ENCODE assay signal across 31 mouse cellular contexts in genomic region chr12:98683574-98683973, GRCm38 (mm10). TPM values are rescaled to one million over a fixed set of nuclear protein-coding genes. Genes with fewer than 3 reads are reported as not detected.
DNase-seq lines count a peak whose midpoint lies in the region; ATAC-seq and TF ChIP-seq lines count a peak whose summit lies in the region.
"Had no signal": no experiment of that assay in that cellular context is flagged by ENCODE, and none has a peak within 500 bp of the region (broad histone marks: within the 10 kb centered on the region; RNA-seq: fewer than 3 reads in every experiment).

No protein-coding gene starts in this region.

- no peak overlapping the region for H3K9ac ChIP-seq in heart, embryonic 11.5 days (ENCODE audit: low read depth, low read length)
- H3K9ac ChIP-seq in heart, embryonic 16.5 days (ENCODE audit: low read length): no peak overlapping the region
- H3K9ac ChIP-seq in kidney, postnatal 0 days (ENCODE audit: low read depth, low read length): no peak overlapping the region
- H3K9ac ChIP-seq: embryonic facial prominence, embryonic 15.5 days; forebrain, embryonic 12.5 days; forebrain, postnatal 0 days; hindbrain, embryonic 14.5 days; limb, embryonic 12.5 days; liver, embryonic 15.5 days; midbrain, embryonic 12.5 days; neural tube, embryonic 12.5 days had no signal

- ATAC-seq in heart, embryonic 11.5 days (replicated peaks; ENCODE audit: insufficient number of reproducible peaks, low FRiP score, low TSS enrichment): no peak
- no peak for ATAC-seq in heart, embryonic 16.5 days (replicated peaks; ENCODE audit: extremely low read depth, insufficient read depth, low FRiP score)
- no peak for ATAC-seq in kidney, postnatal 0 days (replicated peaks; ENCODE audit: low FRiP score, low read depth)
- ATAC-seq: forebrain, postnatal 0 days; intestine, postnatal 0 days had no signal

- H3K4me2 ChIP-seq in heart, embryonic 11.5 days: peak overlapping the region; percentile 55
- peak overlapping the region; percentile 9; the same call in 1 of the 2 replicates for H3K4me2 ChIP-seq in heart, embryonic 16.5 days (ENCODE audit: low read depth, low read length)
- no peak overlapping the region for H3K4me2 ChIP-seq in kidney, postnatal 0 days (ENCODE audit: low read length)
- H3K4me2 ChIP-seq: embryonic facial prominence, embryonic 15.5 days; forebrain, embryonic 12.5 days; hindbrain, embryonic 14.5 days; limb, embryonic 12.5 days; liver, embryonic 15.5 days; midbrain, embryonic 12.5 days; neural tube, embryonic 12.5 days had no signal

- H3K27ac ChIP-seq in heart, embryonic 11.5 days (ENCODE audit: low read depth, low read length): peak overlapping the region; percentile 66
- 0 out of 2 replicates have a peak overlapping the region, but pooled peaks have one; percentile 14 for H3K27ac ChIP-seq in heart, embryonic 16.5 days (ENCODE audit: low read length)
- no peak overlapping the region for H3K27ac ChIP-seq in kidney, postnatal 0 days
- peak overlapping the region; percentile 59 for H3K27ac ChIP-seq in testis, adult 2 months (ENCODE audit: control insufficient read depth, insufficient read depth, low read depth, low read length)
- H3K27ac ChIP-seq: embryonic facial prominence, embryonic 10.5 days; embryonic facial prominence, embryonic 15.5 days; forebrain, embryonic 12.5 days; hindbrain, embryonic 14.5 days; layer of hippocampus, adult 2 months; left cerebral cortex, adult 2 months; limb, embryonic 12.5 days; liver, embryonic 15.5 days; midbrain, embryonic 12.5 days; neural tube, embryonic 12.5 days; stomach, postnatal 0 days had no signal

- H3K36me3 ChIP-seq in heart, embryonic 11.5 days (ENCODE audit: control insufficient read depth, insufficient read depth, low read length): peaks cover 14% of the 10 kb centered on the region; the same call in 1 of the 2 replicates
- H3K36me3 ChIP-seq in heart, embryonic 16.5 days (ENCODE audit: control insufficient read depth, insufficient read depth): peaks cover 28% of the 10 kb centered on the region
- peaks cover 27% of the 10 kb centered on the region for H3K36me3 ChIP-seq in kidney, postnatal 0 days (ENCODE audit: insufficient read depth, low read length)
- H3K36me3 ChIP-seq in testis, adult 2 months (ENCODE audit: control insufficient read depth, insufficient read depth, low read length): peaks cover 1% of the 10 kb centered on the region; the same call in 1 of the 2 replicates

- no peak for TF ChIP-seq POLR2A in testis, adult 2 months (IDR thresholded peaks at IDR 0.05; ENCODE audit: control insufficient read depth, low read depth, low read length)

- no peak for TF ChIP-seq CTCF in kidney, postnatal 0 days (IDR thresholded peaks at IDR 0.05; ENCODE audit: low read depth)
- TF ChIP-seq CTCF in testis, adult 2 months (IDR thresholded peaks at IDR 0.05; ENCODE audit: control insufficient read depth, insufficient read depth, insufficient replicate concordance, low read depth, low read length): no peak

- intact Hi-C loops in heart, postnatal 25 days (cut with DNase I): no loop called here

- no peaks in the 10 kb centered on the region for H3K27me3 ChIP-seq in heart, embryonic 11.5 days (ENCODE audit: control insufficient read depth, insufficient read depth, low read length)
- no peaks in the 10 kb centered on the region for H3K27me3 ChIP-seq in heart, embryonic 16.5 days (ENCODE audit: control insufficient read depth, insufficient read depth, low read length)
- no peaks in the 10 kb centered on the region for H3K27me3 ChIP-seq in kidney, postnatal 0 days (ENCODE audit: insufficient read depth, low read length)
- no peaks in the 10 kb centered on the region for H3K27me3 ChIP-seq in testis, adult 2 months (ENCODE audit: control insufficient read depth, insufficient read depth, low read length)
- H3K27me3 ChIP-seq: embryonic facial prominence, embryonic 15.5 days; forebrain, embryonic 12.5 days; limb, embryonic 12.5 days; liver, embryonic 15.5 days; megakaryocyte, embryonic 14.5 days; midbrain, embryonic 12.5 days; neural tube, embryonic 12.5 days had no signal

- peak overlapping the region; percentile 12; the same call in 1 of the 2 replicates for H3K4me3 ChIP-seq in heart, embryonic 11.5 days (ENCODE audit: low read depth, low read length)
- H3K4me3 ChIP-seq in heart, embryonic 16.5 days (ENCODE audit: low read length): no peak overlapping the region
- no peak overlapping the region for H3K4me3 ChIP-seq in kidney, postnatal 0 days (replicated peaks; ENCODE audit: low read depth, low read length)
- H3K4me3 ChIP-seq in testis, adult 2 months (ENCODE audit: control insufficient read depth, low read depth, low read length): no peak overlapping the region
- H3K4me3 ChIP-seq: embryonic facial prominence, embryonic 10.5 days; embryonic facial prominence, embryonic 15.5 days; forebrain, embryonic 12.5 days; layer of hippocampus, adult 2 months; left cerebral cortex, adult 2 months; limb, embryonic 12.5 days; liver, embryonic 15.5 days; megakaryocyte, embryonic 14.5 days; midbrain, embryonic 12.5 days; myocyte; neural tube, embryonic 12.5 days had no signal

- H3K4me1 ChIP-seq in heart, embryonic 11.5 days (ENCODE audit: control insufficient read depth, insufficient read depth, low read length): peaks cover 9% of the 10 kb centered on the region
- H3K4me1 ChIP-seq in heart, embryonic 16.5 days (ENCODE audit: control insufficient read depth, insufficient read depth, low read length): peaks cover 7% of the 10 kb centered on the region
- H3K4me1 ChIP-seq in kidney, postnatal 0 days (replicated peaks; ENCODE audit: insufficient read depth, low read length): no peaks in the 10 kb centered on the region
- H3K4me1 ChIP-seq in testis, adult 2 months (ENCODE audit: control insufficient read depth, insufficient read depth, low read length): peaks cover 2% of the 10 kb centered on the region
- H3K4me1 ChIP-seq: embryonic facial prominence, embryonic 10.5 days; embryonic facial prominence, embryonic 15.5 days; forebrain, embryonic 12.5 days; limb, embryonic 12.5 days; midbrain, embryonic 12.5 days; neural tube, embryonic 12.5 days had no signal

- no peak for DNase-seq in heart, adult 8-10 months (ENCODE audit: low spot score)
- no peak for DNase-seq in heart, postnatal 25 days (ENCODE audit: low spot score)
- peak; percentile 14 for DNase-seq in kidney, postnatal 0 days (ENCODE audit: low spot score)
- DNase-seq in kidney, adult 8-10 months: no peak
- DNase-seq in testis, postnatal 10 days (ENCODE audit: low spot score): no peak
- DNase-seq: adrenal gland, adult 8-10 months; cerebellum, adult 2 months; cerebellum, postnatal 14 days; forebrain, postnatal 0 days; kidney, postnatal 25 days; lung, postnatal 14 days; right cerebral cortex, adult 18-20 months; spleen, adult 18-20 months had no signal

- no peaks in the 10 kb centered on the region for H3K9me3 ChIP-seq in heart, embryonic 11.5 days (replicated peaks; ENCODE audit: control insufficient read depth, low read length)
- H3K9me3 ChIP-seq in heart, embryonic 16.5 days (replicated peaks; ENCODE audit: control insufficient read depth, low read length): no peaks in the 10 kb centered on the region
- no peaks in the 10 kb centered on the region for H3K9me3 ChIP-seq in kidney, postnatal 0 days (replicated peaks; ENCODE audit: low read length)
- H3K9me3 ChIP-seq: embryonic facial prominence, embryonic 10.5 days; embryonic facial prominence, embryonic 15.5 days; forebrain, embryonic 12.5 days; G1E; limb, embryonic 12.5 days; liver, embryonic 15.5 days; megakaryocyte, embryonic 14.5 days; midbrain, embryonic 12.5 days; neural tube, embryonic 12.5 days had no signal

- WGBS in heart, embryonic 11.5 days (ENCODE audit: insufficient replicate concordance): 27% methylated on average over 6 of the region's 6 CpGs
- WGBS in heart, embryonic 16.5 days: 22% methylated on average over 6 of the region's 6 CpGs
- WGBS in kidney, postnatal 0 days: 22% methylated on average over 6 of the region's 6 CpGs

RNA-seq across cellular contexts. Expression of gene Ptpn21, which starts 53.6 kb away (rescaled TPM):
- 10.4 and 13.0 TPM in 2 replicates for polyA plus RNA-seq in heart, embryonic 11.5 days (2014; fragmentation: Nextera tagmentation; extraction: Ambion mirVana)
- 10 to 100 TPM; 26.0 to 37.7 (median 30.3) TPM for total RNA-seq in heart, adult 8-10 months (2022)
- 8.6 and 10.5 TPM in 2 replicates for polyA plus RNA-seq in heart, embryonic 16.5 days (2015; fragmentation: Nextera tagmentation; extraction: Ambion mirVana)
- 10 to 100 TPM; 29.6 to 31.6 TPM for total RNA-seq in heart, postnatal 25 days (2021)
- polyA plus RNA-seq in kidney, postnatal 0 days (2015; fragmentation: Nextera tagmentation; extraction: Ambion mirVana): 6.4 and 7.2 TPM in 2 replicates
- 10.9 TPM in 2 replicates for polyA plus RNA-seq in testis, adult 2 months (2012; rRNA removed)

RNA-seq across cellular contexts. Expression of gene Spata7, which starts 55.6 kb away (rescaled TPM):
- polyA plus RNA-seq in heart, embryonic 11.5 days (2014; fragmentation: Nextera tagmentation; extraction: Ambion mirVana): 11.8 and 14.6 TPM in 2 replicates
- 1 to 10 TPM; 3.8 to 7.2 (median 5.0) TPM for total RNA-seq in heart, adult 8-10 months (2022)
- polyA plus RNA-seq in heart, embryonic 16.5 days (2015; fragmentation: Nextera tagmentation; extraction: Ambion mirVana): 10.7 and 12.2 TPM in 2 replicates
- total RNA-seq in heart, postnatal 25 days (2021): 1 to 10 TPM; 5.3 to 6.9 TPM
- polyA plus RNA-seq in kidney, postnatal 0 days (2015; fragmentation: Nextera tagmentation; extraction: Ambion mirVana): 11.3 and 13.2 TPM in 2 replicates
- polyA plus RNA-seq in testis, adult 2 months (2012; rRNA removed): 214 and 215 TPM in 2 replicates

Comparison
In these comparisons a context has a peak if more than half of its experiments do, and no peak if none do; other contexts are left out.
1. RNA of gene Spata7, which starts 55.6 kb away (polyA plus RNA-seq): 214 to 215 TPM in testis, adult 2 months; 11.8 to 14.6 TPM in heart, embryonic 11.5 days, 10.7 to 12.2 TPM in heart, embryonic 16.5 days and 11.3 to 13.2 TPM in kidney, postnatal 0 days; every median in the first group is over 10 times any median in the second.